ENCODE assay signal across 8 mouse cellular contexts in the genomic region with DNA sequence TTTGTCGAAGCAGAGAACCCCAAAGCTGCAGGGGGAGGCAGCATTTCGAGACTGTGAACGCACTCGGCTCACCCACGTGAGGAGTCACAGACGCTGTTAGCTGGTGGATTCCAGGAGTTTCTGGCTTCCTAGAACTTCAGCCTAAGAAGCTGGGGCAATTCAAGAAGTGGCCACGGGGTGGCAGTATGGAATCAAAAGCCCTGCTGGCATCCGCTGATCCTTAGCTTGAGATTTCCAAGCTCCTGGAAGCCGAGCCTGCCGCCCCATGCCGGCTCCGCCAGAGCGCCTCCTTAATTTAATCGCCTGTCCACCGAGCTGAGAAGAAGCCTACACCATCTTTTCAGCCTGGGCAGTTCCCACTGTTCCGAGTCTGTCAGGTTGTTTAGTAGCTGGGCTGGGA.
A peak's percentile ranks its signal among the peaks of the same experiment; 100 is the strongest.
DNase-seq lines count a peak whose midpoint lies in the region; ATAC-seq lines count a peak whose summit lies in the region.

No protein-coding gene starts in this region.

- no peak for ATAC-seq in CD4-positive, CD25-positive, alpha-beta regulatory T cell, adult 4 months
- no peak; the same call in 1 of the 2 replicates for ATAC-seq in embryonic facial prominence, embryonic 11.5 days (replicated peaks; ENCODE audit: insufficient number of reproducible peaks, low FRiP score, low TSS enrichment, low read depth)
- ATAC-seq in midbrain, embryonic 15.5 days (replicated peaks), result peak; percentile 65

- H3K9me3 ChIP-seq in embryonic facial prominence, embryonic 11.5 days (replicated peaks; ENCODE audit: control insufficient read depth, low read length), result no peaks in the 10 kb centered on the region
- H3K9me3 ChIP-seq in midbrain, embryonic 15.5 days, result no peaks in the 10 kb centered on the region

- no peak overlapping the region for H3K9ac ChIP-seq in embryonic facial prominence, embryonic 11.5 days (replicated peaks; ENCODE audit: low read length)
- H3K9ac ChIP-seq in midbrain, embryonic 15.5 days, result no peak overlapping the region

- peak; percentile 82 for DNase-seq in CD4-positive, CD25-positive, alpha-beta regulatory T cell, adult 2 months (ENCODE audit: low read depth, low spot score)
- peak; percentile 98 for DNase-seq in embryonic facial prominence, embryonic 11.5 days (ENCODE audit: low spot score)
- DNase-seq in heart, adult 11 months, result peak; percentile 96
- peak; percentile 88 for DNase-seq in kidney, adult 11 months
- peak; percentile 95 for DNase-seq in left cerebral cortex, postnatal 4 days
- peak; percentile 43 to 78 for DNase-seq in spleen, adult 18-20 months

- H3K4me3 ChIP-seq in embryonic facial prominence, embryonic 11.5 days (ENCODE audit: low read depth, low read length), result no peak overlapping the region
- no peak overlapping the region for H3K4me3 ChIP-seq in midbrain, embryonic 15.5 days

- peaks cover 3% of the 10 kb centered on the region for H3K4me1 ChIP-seq in embryonic facial prominence, embryonic 11.5 days (ENCODE audit: control insufficient read depth, insufficient read depth, low read length)
- peaks cover 30% of the 10 kb centered on the region for H3K4me1 ChIP-seq in midbrain, embryonic 15.5 days

- intact Hi-C loops in left cerebral cortex, postnatal 4 days (cut with DNase I), result no loop called here

- H3K4me2 ChIP-seq in embryonic facial prominence, embryonic 11.5 days (ENCODE audit: low read depth, low read length), result no peak overlapping the region
- H3K4me2 ChIP-seq in midbrain, embryonic 15.5 days, result peak overlapping the region; percentile 5; the same call in 1 of the 2 replicates

- 1% methylated on average over 16 of the region's 16 CpGs for WGBS in embryonic facial prominence, embryonic 11.5 days
- WGBS in midbrain, embryonic 15.5 days, result under 1% methylated on average over 16 of the region's 16 CpGs

- no peak overlapping the region for H3K27ac ChIP-seq in embryonic facial prominence, embryonic 11.5 days (replicated peaks; ENCODE audit: low read depth, low read length)
- H3K27ac ChIP-seq in midbrain, embryonic 15.5 days, result 0 out of 2 replicates have a peak overlapping the region, but pooled peaks have one; percentile 36

- H3K27me3 ChIP-seq in embryonic facial prominence, embryonic 11.5 days (ENCODE audit: control insufficient read depth, insufficient read depth, low read length), result no peaks in the 10 kb centered on the region
- H3K27me3 ChIP-seq in midbrain, embryonic 15.5 days (replicated peaks), result no peaks in the 10 kb centered on the region

- H3K36me3 ChIP-seq in embryonic facial prominence, embryonic 11.5 days (replicated peaks; ENCODE audit: control insufficient read depth, insufficient read depth, low read depth, low read length), result no peaks in the 10 kb centered on the region
- no peaks in the 10 kb centered on the region for H3K36me3 ChIP-seq in midbrain, embryonic 15.5 days (replicated peaks)
